Mouse (Mus musculus) small intestine, adult 2 months (tissue): ENCODE measurements around the gene Htr5b.
A peak's percentile ranks its signal among the peaks of the same experiment; 100 is the strongest.

Experiments
- CTCF ChIP-seq: fragments of 200-500 bp; IDR thresholded peaks from 2 replicates; pipeline ENCODE4 v1.5.1; 2012; ENCODE audit warnings: low read depth, mild to moderate bottlenecking, control low read depth, inconsistent platforms, low read length, moderate library complexity, mixed read lengths; ENCODE audit not compliant: insufficient replicate concordance, insufficient read length; ENCODE audit errors: extremely low read depth
- POLR2A ChIP-seq: fragments of 200-500 bp; IDR thresholded peaks from 2 replicates; pipeline ENCODE4 v1.6.1; 2012; ENCODE audit warnings: low read depth, mild to moderate bottlenecking, control low read depth, inconsistent platforms, low read length, moderate library complexity

- TF ChIP-seq POLR2A (no peak), CTCF (peak; percentile 88)
These were observed 39.5 kb upstream of the Htr5b start, which contains the start of gene Ddx18 for GRCm38 (mm10) chr1:121567521-121568489.
